Mouse (Mus musculus): ENCODE data around the gene Car4. TPM values are rescaled to one million over a fixed set of nuclear protein-coding genes. Genes with fewer than 3 reads are reported as not detected.

Car4 gene
- polyA plus RNA-seq, 1 experiment: 3.7 TPM

DNA sequence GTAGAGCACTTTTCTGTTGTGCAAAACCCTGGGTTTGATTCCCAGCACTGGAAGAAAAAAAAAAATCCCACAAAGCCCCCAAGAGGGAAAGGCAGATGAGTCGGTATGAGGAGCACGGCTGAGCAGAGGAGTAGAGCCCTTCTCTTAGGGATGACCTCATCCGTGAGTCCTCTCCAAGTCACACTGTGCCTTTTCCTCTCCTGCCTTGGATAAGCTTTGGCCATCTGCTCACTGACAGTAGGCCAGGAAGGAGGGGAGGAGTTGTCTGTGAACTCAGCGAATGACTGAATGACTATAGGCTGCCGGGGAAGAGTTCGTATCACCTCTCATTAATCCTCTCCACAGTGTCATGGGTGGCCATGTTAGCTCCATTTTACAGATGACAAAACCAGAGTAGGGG, 3.2 kb downstream of the Car4 start:
- no peak overlapping the region for H3K27ac ChIP-seq (ENCODE audit: control insufficient read depth, insufficient read depth, low read length)
- 67% methylated on average over 6 of the region's 6 CpGs for WGBS
- peaks cover 18% of the 10 kb centered on the region for H3K27me3 ChIP-seq (ENCODE audit: control insufficient read depth, insufficient read depth, low read length)
- no peaks in the 10 kb centered on the region for H3K36me3 ChIP-seq (ENCODE audit: control insufficient read depth, insufficient read depth, low read length)
- DNase-seq: no peak
- no peak overlapping the region for H3K4me3 ChIP-seq (ENCODE audit: control insufficient read depth, insufficient read depth, low read length)
- no peaks in the 10 kb centered on the region for H3K4me1 ChIP-seq (replicated peaks; ENCODE audit: control insufficient read depth, insufficient read depth, low read length)
- TF ChIP-seq CTCF (IDR thresholded peaks at IDR 0.05; ENCODE audit: borderline replicate concordance, control insufficient read depth, extremely low read depth, insufficient read depth, low read length, poor library complexity) (no peak), POLR2A (IDR thresholded peaks at IDR 0.05; ENCODE audit: control insufficient read depth, extremely low read depth, insufficient read depth, low read length, poor library complexity) (no peak)

GRCm38 (mm10) chr11:84961571-84961970, 4.0 kb downstream of the Car4 start:
- no peak for DNase-seq
- Histone ChIP-seq H3K4me3 (ENCODE audit: control insufficient read depth, insufficient read depth, low read length) (no peak overlapping the region), H3K27ac (ENCODE audit: control insufficient read depth, insufficient read depth, low read length) (no peak overlapping the region), H3K27me3 (ENCODE audit: control insufficient read depth, insufficient read depth, low read length) (peaks cover 18% of the 10 kb centered on the region), H3K36me3 (ENCODE audit: control insufficient read depth, insufficient read depth, low read length) (no peaks in the 10 kb centered on the region), H3K4me1 (replicated peaks; ENCODE audit: control insufficient read depth, insufficient read depth, low read length) (no peaks in the 10 kb centered on the region)
- TF ChIP-seq POLR2A (IDR thresholded peaks at IDR 0.05; ENCODE audit: control insufficient read depth, extremely low read depth, insufficient read depth, low read length, poor library complexity): no peak
- 91% methylated on average over 4 of the region's 4 CpGs for WGBS

DNA sequence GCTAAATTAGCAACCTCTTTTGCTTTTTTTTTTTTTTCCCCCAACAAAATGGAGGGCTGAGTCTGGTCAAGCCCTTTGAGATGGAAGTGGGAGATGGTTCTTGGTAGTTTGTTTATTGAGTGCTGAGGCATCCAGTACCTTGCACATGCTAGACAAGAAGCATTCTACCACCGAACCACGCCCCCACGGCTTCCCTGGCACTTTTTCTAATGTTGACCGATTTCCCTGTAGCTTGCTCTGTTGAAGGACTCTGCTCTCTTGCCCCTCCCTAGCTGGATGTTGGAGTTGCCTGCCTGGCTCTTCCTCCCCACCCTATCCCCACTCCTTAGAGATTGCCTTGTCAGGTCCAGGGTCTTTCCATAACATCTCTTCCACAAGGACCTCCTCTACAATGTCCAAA, 5.0 kb downstream of the Car4 start:
- Histone ChIP-seq H3K36me3 (ENCODE audit: control insufficient read depth, insufficient read depth, low read length) (no peaks in the 10 kb centered on the region), H3K27me3 (ENCODE audit: control insufficient read depth, insufficient read depth, low read length) (peaks cover 16% of the 10 kb centered on the region), H3K4me3 (ENCODE audit: control insufficient read depth, insufficient read depth, low read length) (no peak overlapping the region), H3K4me1 (replicated peaks; ENCODE audit: control insufficient read depth, insufficient read depth, low read length) (no peaks in the 10 kb centered on the region), H3K27ac (ENCODE audit: control insufficient read depth, insufficient read depth, low read length) (no peak overlapping the region)
- no peak for TF ChIP-seq CTCF (IDR thresholded peaks at IDR 0.05; ENCODE audit: borderline replicate concordance, control insufficient read depth, extremely low read depth, insufficient read depth, low read length, poor library complexity)
- TF ChIP-seq POLR2A (IDR thresholded peaks at IDR 0.05; ENCODE audit: control insufficient read depth, extremely low read depth, insufficient read depth, low read length, poor library complexity): no peak
- WGBS: 95% methylated on average over 4 of the region's 4 CpGs
- no peak for DNase-seq

GRCm38 (mm10) chr11:84963556-84963955, 6.0 kb downstream of the Car4 start:
- Histone ChIP-seq H3K27ac (ENCODE audit: control insufficient read depth, insufficient read depth, low read length) (no peak overlapping the region), H3K27me3 (ENCODE audit: control insufficient read depth, insufficient read depth, low read length) (peaks cover 7% of the 10 kb centered on the region), H3K4me3 (ENCODE audit: control insufficient read depth, insufficient read depth, low read length) (no peak overlapping the region), H3K4me1 (replicated peaks; ENCODE audit: control insufficient read depth, insufficient read depth, low read length) (no peaks in the 10 kb centered on the region), H3K36me3 (ENCODE audit: control insufficient read depth, insufficient read depth, low read length) (no peaks in the 10 kb centered on the region)
- 79% methylated on average over 3 of the region's 3 CpGs for WGBS
- TF ChIP-seq POLR2A (IDR thresholded peaks at IDR 0.05; ENCODE audit: control insufficient read depth, extremely low read depth, insufficient read depth, low read length, poor library complexity): no peak
- TF ChIP-seq CTCF (IDR thresholded peaks at IDR 0.05; ENCODE audit: borderline replicate concordance, control insufficient read depth, extremely low read depth, insufficient read depth, low read length, poor library complexity): no peak
- DNase-seq: no peak

- H3K36me3 ChIP-seq (ENCODE audit: control insufficient read depth, insufficient read depth, low read length): no peaks in the 10 kb centered on the region
- no peak overlapping the region for H3K4me3 ChIP-seq (ENCODE audit: control insufficient read depth, insufficient read depth, low read length)
- no peaks in the 10 kb centered on the region for H3K4me1 ChIP-seq (replicated peaks; ENCODE audit: control insufficient read depth, insufficient read depth, low read length)
- TF ChIP-seq POLR2A (IDR thresholded peaks at IDR 0.05; ENCODE audit: control insufficient read depth, extremely low read depth, insufficient read depth, low read length, poor library complexity) (no peak), CTCF (IDR thresholded peaks at IDR 0.05; ENCODE audit: borderline replicate concordance, control insufficient read depth, extremely low read depth, insufficient read depth, low read length, poor library complexity) (no peak)
- 91% methylated on average over 4 of the region's 4 CpGs for WGBS
- no peak overlapping the region for H3K27ac ChIP-seq (ENCODE audit: control insufficient read depth, insufficient read depth, low read length)
- no peaks in the 10 kb centered on the region for H3K27me3 ChIP-seq (ENCODE audit: control insufficient read depth, insufficient read depth, low read length)
- DNase-seq: no peak
Measured at GRCm38 (mm10) chr11:84966696-84967095, 9.1 kb downstream of the Car4 start.

GRCm38 (mm10) chr11:84967113-84967512, 9.5 kb downstream of the Car4 start:
- TF ChIP-seq CTCF (IDR thresholded peaks at IDR 0.05; ENCODE audit: borderline replicate concordance, control insufficient read depth, extremely low read depth, insufficient read depth, low read length, poor library complexity) (no peak), POLR2A (IDR thresholded peaks at IDR 0.05; ENCODE audit: control insufficient read depth, extremely low read depth, insufficient read depth, low read length, poor library complexity) (no peak)
- DNase-seq: no peak
- no peaks in the 10 kb centered on the region for H3K36me3 ChIP-seq (ENCODE audit: control insufficient read depth, insufficient read depth, low read length)
- H3K4me1 ChIP-seq (replicated peaks; ENCODE audit: control insufficient read depth, insufficient read depth, low read length): no peaks in the 10 kb centered on the region
- 66% methylated on average over 5 of the region's 5 CpGs for WGBS
- no peak overlapping the region for H3K4me3 ChIP-seq (ENCODE audit: control insufficient read depth, insufficient read depth, low read length)
- H3K27me3 ChIP-seq (ENCODE audit: control insufficient read depth, insufficient read depth, low read length): no peaks in the 10 kb centered on the region
- H3K27ac ChIP-seq (ENCODE audit: control insufficient read depth, insufficient read depth, low read length): no peak overlapping the region

GRCm38 (mm10) chr11:84968309-84968708, 10.7 kb downstream of the Car4 start:
- Histone ChIP-seq H3K4me3 (ENCODE audit: control insufficient read depth, insufficient read depth, low read length) (no peak overlapping the region), H3K4me1 (replicated peaks; ENCODE audit: control insufficient read depth, insufficient read depth, low read length) (no peaks in the 10 kb centered on the region), H3K27me3 (ENCODE audit: control insufficient read depth, insufficient read depth, low read length) (no peaks in the 10 kb centered on the region), H3K27ac (ENCODE audit: control insufficient read depth, insufficient read depth, low read length) (no peak overlapping the region), H3K36me3 (ENCODE audit: control insufficient read depth, insufficient read depth, low read length) (no peaks in the 10 kb centered on the region)
- no peak for TF ChIP-seq POLR2A (IDR thresholded peaks at IDR 0.05; ENCODE audit: control insufficient read depth, extremely low read depth, insufficient read depth, low read length, poor library complexity)
- TF ChIP-seq CTCF (IDR thresholded peaks at IDR 0.05; ENCODE audit: borderline replicate concordance, control insufficient read depth, extremely low read depth, insufficient read depth, low read length, poor library complexity): no peak
- no peak for DNase-seq
- 80% methylated on average over 4 of the region's 4 CpGs for WGBS

Measured in thymus, adult 2 months (tissue).